Mouse (Mus musculus) frontal cortex, postnatal 10 days (tissue): ENCODE measurements at regions not wholly inside any gene's neighbourhood (a gene's known extent, or its start where the extent isn't known, plus 50 kb on each side); places are given as distances from the start of the nearest gene placed in this dataset.
"Not testable (repeated sequence)": the region's sequence is repeated elsewhere in the genome, so short reads cannot be mapped to it uniquely, and the experiment has no call there.

Experiments used
- DNase-seq, 2 experiments: peaks; one replicate each; pipeline ENCODE4 v3.0.0; 2022; ENCODE audit warnings: low spot score in 2 of 2, mixed read lengths in 1 of 2

- peak in 1 of 2 experiments; percentile 6 for DNase-seq
Measured at GRCm38 (mm10) chr1:161621291-161621690, 126.8 kb downstream of the Tnfsf18 start.

GRCm38 (mm10) chr1:161614091-161614490 lies 119.6 kb downstream of the Tnfsf18 start:
- DNase-seq = not testable (repeated sequence)

- DNase-seq = not testable (repeated sequence)
Measured at GRCm38 (mm10) chr1:161613658-161614057, 119.2 kb downstream of the Tnfsf18 start.

GRCm38 (mm10) chr1:161607446-161607845 lies 113.0 kb downstream of the Tnfsf18 start:
- no peak for DNase-seq

GRCm38 (mm10) chr1:161602150-161602549 lies 107.7 kb downstream of the Tnfsf18 start:
- DNase-seq = no peak

- DNase-seq = no peak
Measured at GRCm38 (mm10) chr1:161601167-161601566, 106.7 kb downstream of the Tnfsf18 start.

GRCm38 (mm10) chr1:161598167-161598566 lies 103.7 kb downstream of the Tnfsf18 start:
- no peak for DNase-seq

- DNase-seq = no peak
Measured at GRCm38 (mm10) chr1:161576530-161576929, 82.1 kb downstream of the Tnfsf18 start.

- peak in 1 of 2 experiments; percentile 6 for DNase-seq
Measured at GRCm38 (mm10) chr1:161575939-161576338, 81.5 kb downstream of the Tnfsf18 start.

- no peak for DNase-seq
Measured at GRCm38 (mm10) chr1:161575171-161575570, 80.7 kb downstream of the Tnfsf18 start.

GRCm38 (mm10) chr1:161570762-161571161 lies 76.3 kb downstream of the Tnfsf18 start:
- DNase-seq = no peak

GRCm38 (mm10) chr1:161567826-161568225 lies 73.4 kb downstream of the Tnfsf18 start:
- DNase-seq = no peak

GRCm38 (mm10) chr1:161560368-161560767 lies 65.9 kb downstream of the Tnfsf18 start:
- DNase-seq = no peak
